Mouse (Mus musculus): ENCODE results near the gene Steap1.

The Steap1 gene

GRCm38 (mm10) chr5:5748866-5749682 is at the start of gene Steap1:
Gene Steap1 (minus strand): TSS chr5:5749326.
- DNase-seq, result peak; percentile 75

- DNase-seq, result no peak
Observed at GRCm38 (mm10) chr5:5787106-5787505, 38.0 kb upstream of the Steap1 start.

GRCm38 (mm10) chr5:5756392-5757019 is 7.4 kb upstream of the Steap1 start:
- DNase-seq, result no peak

GRCm38 (mm10) chr5:5755039-5755438 is 5.9 kb upstream of the Steap1 start:
- peak; percentile 18 for DNase-seq

- peak; percentile 38 for DNase-seq
Observed at GRCm38 (mm10) chr5:5749772-5750222, 671 bp upstream of the Steap1 start.

- no peak for DNase-seq
Observed at GRCm38 (mm10) chr5:5734445-5734844, 14.7 kb downstream of the Steap1 start.

GRCm38 (mm10) chr5:5732858-5733257 is 16.3 kb downstream of the Steap1 start:
- no peak for DNase-seq

GRCm38 (mm10) chr5:5732208-5732607 is 16.9 kb downstream of the Steap1 start:
- DNase-seq, result no peak

GRCm38 (mm10) chr5:5729904-5730303 is 19.2 kb downstream of the Steap1 start:
- no peak for DNase-seq

- DNase-seq, result no peak
Observed at GRCm38 (mm10) chr5:5722217-5722616, 26.9 kb downstream of the Steap1 start.

- no peak for DNase-seq
Observed at GRCm38 (mm10) chr5:5711032-5711431, 38.1 kb downstream of the Steap1 start.

- DNase-seq, result no peak
Observed at GRCm38 (mm10) chr5:5707341-5708278, 41.5 kb downstream of the Steap1 start.

- DNase-seq, result no peak
Observed at GRCm38 (mm10) chr5:5705019-5705418, 44.1 kb downstream of the Steap1 start.

- DNase-seq, result no peak
Observed at GRCm38 (mm10) chr5:5700386-5700785, 48.7 kb downstream of the Steap1 start.

- no peak for DNase-seq
Observed at GRCm38 (mm10) chr5:5698830-5699229, 50.3 kb downstream of the Steap1 start.

- no peak for DNase-seq
Observed at GRCm38 (mm10) chr5:5695401-5695942, 53.7 kb downstream of the Steap1 start.

- DNase-seq, result peak; percentile 64
Observed at GRCm38 (mm10) chr5:5693956-5694653, 55.0 kb downstream of the Steap1 start, which contains the start of gene Steap2. Gene Steap2 (minus strand): TSS chr5:5694578.

GRCm38 (mm10) chr5:5693541-5693955 is 55.6 kb downstream of the Steap1 start:
- no peak for DNase-seq

- no peak for DNase-seq
Observed at GRCm38 (mm10) chr5:5692167-5692738, 56.9 kb downstream of the Steap1 start.

- DNase-seq, result no peak
Observed at GRCm38 (mm10) chr5:5688945-5689540, 60.1 kb downstream of the Steap1 start.

- DNase-seq, result no peak
Observed at GRCm38 (mm10) chr5:5688228-5688627, 60.9 kb downstream of the Steap1 start.

All from cerebellum, adult 9-11 months (tissue).